Mouse (Mus musculus): ENCODE results near the gene Kcnab3.
"Not testable (repeated sequence)": the region's sequence is repeated elsewhere in the genome, so short reads cannot be mapped to it uniquely, and the experiment has no call there.

Gene Kcnab3

DNA sequence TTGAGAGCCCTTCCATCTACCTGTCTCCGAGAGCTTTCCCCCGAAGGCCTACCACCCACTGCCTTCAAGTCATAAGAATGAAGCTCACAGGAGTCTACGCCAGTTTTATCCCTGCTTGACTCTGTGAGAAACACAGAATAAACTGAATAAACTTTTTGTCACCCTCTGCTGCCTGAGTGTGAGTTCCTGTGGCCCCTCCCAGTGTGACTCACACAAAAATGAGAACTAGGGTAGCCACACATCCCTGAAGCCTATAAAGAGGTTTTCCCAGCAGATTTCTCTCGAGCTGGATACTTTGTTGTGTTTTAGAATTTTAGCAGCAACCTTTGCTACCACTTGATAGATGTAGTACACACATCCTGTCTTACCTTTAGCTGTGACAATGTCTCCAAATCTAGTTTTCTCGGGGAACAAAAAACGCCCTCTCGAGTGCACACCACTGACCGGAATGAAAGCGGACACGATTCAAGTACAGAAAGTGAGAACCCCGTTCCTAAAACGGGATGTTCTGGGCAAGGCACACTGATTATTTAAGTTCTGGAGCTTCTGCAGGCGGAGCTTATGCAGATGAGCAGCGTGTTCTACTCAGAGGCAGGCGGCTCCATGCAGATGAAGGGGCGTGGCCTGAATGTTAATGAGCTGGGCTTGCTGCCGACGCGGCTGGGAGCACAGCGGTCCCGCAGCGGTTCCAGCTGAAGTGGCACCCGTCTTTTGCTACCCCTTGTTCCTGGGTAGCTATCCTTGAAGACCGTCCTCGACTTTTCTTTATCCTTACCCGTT lies at the start of gene Kcnab3:
Kcnab3 (plus strand) TSS at position 631 of the 780 bp plus-strand sequence.
- DNase-seq (ENCODE audit: low read depth), result peak; percentile 91

DNA sequence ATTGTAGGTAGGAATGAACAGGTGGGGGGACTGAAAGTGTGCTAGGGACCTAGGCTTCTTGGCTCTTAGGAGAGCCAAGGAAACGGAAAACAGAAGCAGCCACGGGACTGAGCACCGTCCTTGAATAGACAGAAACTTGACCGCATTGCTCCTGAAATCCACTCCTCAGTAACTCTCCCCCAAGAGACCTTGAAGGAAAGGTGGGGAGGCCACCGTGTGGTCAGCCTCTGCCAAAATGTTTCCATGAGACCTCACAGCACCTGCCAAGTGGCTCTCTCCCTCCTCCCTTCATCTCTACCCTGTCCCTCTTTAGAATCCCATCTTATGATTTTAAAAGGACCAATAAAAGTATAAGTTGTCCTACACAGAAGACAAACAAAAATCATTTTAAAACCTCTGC lies 48.8 kb upstream of the Kcnab3 start:
- no peak for DNase-seq (ENCODE audit: low read depth)

DNA sequence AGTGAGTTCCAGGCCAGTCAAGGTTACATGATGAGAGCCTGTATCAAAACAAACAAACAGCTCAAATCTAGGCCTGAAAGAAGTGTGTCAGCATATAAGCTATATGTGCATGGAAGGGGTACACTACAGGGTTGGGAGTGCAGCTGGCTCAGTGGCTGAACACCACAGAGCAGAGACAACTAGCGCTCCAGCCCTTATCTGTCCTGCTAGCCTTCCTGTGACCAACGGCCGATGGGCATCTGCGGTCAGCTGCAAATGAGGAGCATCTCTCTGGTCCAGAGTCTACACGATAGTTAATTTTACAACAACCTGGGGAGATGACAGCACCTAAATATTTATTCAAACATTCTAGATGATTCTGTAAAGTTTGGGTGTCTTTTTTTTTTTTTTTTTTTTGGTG lies 34.9 kb upstream of the Kcnab3 start:
- no peak for DNase-seq (ENCODE audit: low read depth)

DNA sequence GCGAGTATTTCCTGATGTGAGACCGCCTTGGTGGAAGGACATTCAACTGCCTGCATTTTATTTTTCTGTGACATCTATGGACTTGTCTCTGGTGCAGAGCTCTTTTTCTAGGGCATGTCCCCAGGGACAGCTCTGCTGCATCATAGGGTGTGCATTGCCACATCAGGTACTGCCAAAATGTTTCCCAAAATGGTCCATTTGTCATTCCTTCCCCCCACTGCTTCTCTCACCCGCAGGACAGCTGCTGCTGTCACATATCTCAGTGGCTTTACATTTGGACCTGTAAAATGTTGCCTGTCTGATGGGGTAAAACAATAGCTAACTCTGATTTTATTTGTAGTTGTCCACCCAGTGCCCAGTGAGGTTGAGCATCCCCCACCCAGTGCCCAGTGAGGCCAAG lies 30.8 kb upstream of the Kcnab3 start:
- DNase-seq (ENCODE audit: low read depth), result no peak

DNA sequence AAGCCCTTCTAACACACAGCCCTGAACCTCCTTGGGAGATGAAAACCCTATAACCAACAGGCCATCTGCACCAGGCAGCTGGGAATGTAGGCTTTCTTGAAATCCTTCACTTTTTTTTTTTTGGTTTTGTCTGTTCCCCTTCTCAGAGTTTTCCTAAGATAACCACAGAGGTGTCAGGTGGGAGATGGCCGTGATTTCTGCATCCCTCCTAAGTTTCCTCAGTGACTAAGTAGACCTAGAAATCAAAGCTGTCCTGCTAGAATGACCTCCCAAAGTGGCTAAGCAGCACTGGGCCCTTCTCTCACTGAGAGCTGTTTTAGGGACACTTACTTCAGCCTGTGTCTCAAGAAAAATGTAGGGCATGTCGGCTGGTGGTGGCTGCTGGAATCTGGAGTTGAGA lies 28.3 kb upstream of the Kcnab3 start:
- no peak for DNase-seq (ENCODE audit: low read depth)

DNA sequence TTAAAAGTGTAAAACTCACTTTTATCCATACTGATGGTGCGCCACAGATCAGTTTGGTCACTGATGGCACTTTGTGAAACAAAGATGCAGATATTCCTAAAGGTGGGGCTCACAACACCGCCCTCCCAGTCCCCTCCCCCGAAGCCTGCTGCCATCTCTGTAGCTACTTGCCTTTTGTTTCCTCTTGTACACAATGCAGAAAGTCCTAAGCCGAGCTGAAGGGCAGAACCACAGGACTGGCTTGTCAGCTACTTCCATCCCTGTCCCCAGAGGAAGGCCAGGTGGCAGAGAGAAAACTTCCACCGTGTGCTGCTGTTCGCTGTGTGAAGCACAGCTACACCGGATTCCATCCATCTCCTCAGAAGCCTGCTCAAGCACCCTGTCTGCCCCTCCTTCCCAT lies 27.8 kb upstream of the Kcnab3 start:
- no peak for DNase-seq (ENCODE audit: low read depth)

DNA sequence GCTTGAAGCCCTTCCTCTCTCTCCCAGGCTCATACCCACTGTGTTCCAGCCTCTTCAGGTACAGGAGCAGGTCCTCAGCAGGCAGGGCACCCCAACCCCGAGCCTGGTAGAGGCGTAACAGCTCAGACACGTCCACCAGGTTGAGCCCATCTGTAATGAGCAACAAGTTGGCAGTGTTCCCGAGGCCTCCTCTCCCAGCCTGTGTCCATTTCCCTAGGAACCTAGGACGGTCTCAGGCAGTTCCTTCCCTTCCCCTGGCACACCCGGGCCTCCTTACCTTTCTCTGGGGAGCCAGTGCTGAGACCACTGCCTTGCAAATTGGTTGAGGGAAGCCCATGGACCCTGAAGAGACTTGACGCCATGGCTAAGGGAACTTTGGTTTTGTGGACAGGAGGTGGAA lies 23.2 kb upstream of the Kcnab3 start:
- no peak for DNase-seq (ENCODE audit: low read depth)

DNA sequence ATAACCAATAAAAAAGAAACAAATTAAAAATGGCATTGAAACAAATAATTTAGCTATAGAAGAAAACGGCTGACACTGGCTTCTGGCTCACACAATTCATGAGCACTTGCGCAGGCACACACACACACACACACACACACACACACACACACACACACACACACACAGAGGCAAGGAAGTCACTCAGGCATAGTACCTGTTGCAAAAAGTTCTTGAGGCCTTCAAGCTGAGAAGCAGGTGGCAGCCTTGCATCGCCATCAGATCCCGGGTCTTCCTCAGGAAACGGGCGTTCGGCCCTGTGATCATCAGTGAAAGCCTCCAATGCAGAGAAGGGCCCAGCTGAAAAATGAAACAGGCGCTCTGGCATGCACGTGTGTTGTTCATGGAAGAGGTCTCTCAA lies 20.8 kb upstream of the Kcnab3 start:
- no peak for DNase-seq (ENCODE audit: low read depth)

DNA sequence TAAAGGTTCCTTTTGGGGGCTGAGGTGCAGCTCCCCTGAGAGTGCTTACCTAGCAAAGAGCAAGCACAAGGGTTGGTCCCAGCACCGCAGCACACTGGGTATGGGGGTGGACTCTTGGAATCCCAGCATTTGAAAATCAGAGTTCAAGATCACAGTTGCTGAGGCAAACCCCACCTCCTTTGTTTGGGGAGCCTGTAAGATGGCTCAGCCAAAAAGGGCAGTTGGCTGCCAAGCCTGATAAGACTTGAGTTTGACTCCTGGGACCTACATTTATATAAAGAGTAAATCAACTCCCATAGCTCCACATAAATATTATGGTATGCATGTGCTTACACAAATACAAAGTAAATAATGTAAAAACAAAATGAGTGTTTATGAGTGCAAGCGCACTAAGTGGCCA lies 20.0 kb upstream of the Kcnab3 start:
- no peak for DNase-seq (ENCODE audit: low read depth)

DNA sequence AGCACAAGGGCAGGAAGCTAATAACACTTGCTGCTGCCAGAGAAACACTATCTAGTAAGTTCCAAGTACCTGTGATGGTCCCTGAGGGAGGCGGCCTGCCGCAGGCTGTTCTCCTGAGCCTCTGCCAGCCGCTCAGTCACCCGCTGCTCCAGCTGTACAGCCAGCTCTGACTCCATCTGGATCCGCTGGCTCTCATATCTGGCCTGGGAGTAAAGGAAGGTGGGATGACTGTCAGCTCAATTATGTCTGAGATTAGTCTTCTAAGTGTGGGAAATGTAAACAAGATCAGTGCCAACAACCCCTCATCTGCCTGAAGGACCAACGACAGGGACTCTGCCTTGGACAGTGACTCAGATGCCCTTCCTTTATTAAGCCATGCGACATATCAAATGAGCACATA lies 14.8 kb upstream of the Kcnab3 start:
- no peak for DNase-seq (ENCODE audit: low read depth)

DNA sequence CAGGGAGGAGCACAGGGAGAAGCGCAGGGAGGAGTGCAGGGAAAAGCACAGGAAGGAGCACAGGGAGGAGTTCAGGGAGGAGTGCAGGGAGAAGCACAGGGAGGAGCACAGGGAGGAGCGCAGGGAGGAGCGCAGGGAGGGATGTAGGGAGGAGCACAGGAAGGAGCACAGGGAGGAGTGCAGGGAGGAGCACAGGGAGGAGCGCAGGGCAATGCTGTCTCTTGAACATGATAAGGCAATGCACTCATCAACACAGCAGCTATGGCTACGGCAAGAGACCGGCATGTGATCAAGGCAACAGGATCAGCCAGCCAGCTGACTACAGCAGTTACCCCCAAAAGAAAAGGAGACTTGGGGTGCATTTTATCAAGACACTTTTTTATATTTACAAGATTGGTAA lies 9.7 kb upstream of the Kcnab3 start:
- DNase-seq (ENCODE audit: low read depth), result no peak

DNA sequence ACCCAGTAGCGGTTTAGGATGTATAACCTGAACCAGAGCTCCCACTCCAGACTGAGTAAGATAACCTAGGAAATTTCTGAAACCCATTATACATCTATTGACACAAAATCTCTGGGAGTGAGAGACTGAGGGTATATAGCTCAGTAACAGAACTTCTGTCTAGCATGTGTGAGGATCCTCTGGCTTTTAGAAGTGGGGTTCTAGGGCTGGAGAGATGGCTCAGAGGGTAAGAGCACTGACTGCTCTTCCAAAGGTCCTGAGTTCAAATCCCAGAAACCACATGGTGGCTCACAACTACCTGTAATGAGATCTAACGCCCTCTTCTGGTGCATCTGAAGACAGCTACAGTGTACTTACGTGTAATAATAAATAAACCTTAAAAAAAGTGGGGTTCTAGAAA lies 8.1 kb upstream of the Kcnab3 start:
- not testable (repeated sequence) for DNase-seq (ENCODE audit: low read depth)

DNA sequence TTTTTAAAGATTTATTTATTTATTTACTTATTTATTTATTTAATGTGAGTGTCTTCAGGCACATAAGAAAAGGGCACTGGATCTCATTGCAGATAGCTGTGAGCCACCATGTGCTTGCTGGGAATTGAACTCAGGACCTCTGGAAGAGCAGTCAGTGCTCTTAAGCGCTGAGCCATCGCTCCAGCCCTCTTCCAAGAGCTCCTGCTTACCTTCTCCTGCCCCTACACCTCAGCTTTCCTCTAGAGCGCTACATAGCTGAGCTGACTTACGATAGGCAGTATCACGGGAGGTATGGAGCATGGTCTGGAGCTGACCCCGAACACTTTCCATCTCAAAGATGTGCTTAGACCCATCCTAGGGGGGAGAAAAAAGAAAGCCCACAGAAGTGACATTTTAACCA lies 4.5 kb upstream of the Kcnab3 start:
- no peak for DNase-seq (ENCODE audit: low read depth)

DNA sequence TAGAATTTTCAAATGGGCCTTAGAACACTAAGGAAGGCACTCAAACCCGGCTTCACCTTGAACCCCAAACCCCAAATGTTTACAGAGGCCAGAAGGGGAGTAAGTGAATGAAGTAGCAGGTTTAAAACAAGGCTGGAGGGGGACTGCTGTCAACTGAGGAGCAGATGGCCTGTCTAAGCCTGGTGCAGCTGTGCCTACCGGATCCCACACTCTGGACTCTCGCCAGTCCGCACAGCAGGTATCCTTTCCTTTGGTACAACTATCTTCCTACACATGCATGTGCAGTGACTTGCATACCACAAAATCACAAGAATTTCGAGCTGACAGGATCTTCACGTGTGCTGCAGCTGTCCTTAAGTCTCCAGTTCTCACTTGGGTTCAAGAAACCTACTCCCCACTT lies 4.0 kb upstream of the Kcnab3 start:
- DNase-seq (ENCODE audit: low read depth), result no peak

DNA sequence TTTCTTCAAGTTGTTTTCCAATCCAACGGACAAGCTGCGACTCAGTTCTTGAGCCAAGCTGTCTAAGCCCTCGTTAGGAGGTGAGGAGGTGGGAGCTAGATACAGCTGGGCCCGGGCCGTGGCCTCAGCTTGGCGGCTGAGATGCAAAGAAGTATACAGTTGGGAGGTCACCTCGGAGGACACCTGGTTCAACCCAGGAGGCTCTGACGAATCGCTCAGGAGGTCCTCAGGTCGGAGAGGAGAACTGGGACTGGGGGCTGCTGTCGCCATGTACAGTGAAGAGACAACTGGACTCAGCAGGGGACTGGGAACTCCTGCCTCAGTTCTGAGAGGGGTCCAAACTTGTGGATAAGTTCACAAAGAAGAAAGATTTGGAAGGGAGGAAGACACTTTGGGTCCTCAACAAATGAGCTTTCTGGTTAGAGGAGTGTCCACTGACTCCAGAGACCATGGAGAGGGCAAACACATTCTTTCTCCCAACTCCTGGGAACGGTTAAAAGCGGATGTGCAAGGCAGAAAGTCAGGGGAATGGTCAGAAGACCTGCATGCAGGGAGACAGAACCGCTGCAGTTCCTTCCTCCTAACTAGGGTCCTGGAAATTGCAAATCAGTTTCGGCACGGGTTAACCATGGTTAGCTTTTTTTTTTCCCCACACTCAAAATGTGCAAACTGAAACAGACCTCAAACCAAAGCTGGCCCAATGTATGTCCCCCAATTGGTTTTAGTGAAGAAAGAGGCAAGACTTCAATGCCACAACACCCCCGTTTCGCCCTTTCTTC lies 3.2 kb upstream of the Kcnab3 start:
- DNase-seq (ENCODE audit: low read depth), result no peak

DNA sequence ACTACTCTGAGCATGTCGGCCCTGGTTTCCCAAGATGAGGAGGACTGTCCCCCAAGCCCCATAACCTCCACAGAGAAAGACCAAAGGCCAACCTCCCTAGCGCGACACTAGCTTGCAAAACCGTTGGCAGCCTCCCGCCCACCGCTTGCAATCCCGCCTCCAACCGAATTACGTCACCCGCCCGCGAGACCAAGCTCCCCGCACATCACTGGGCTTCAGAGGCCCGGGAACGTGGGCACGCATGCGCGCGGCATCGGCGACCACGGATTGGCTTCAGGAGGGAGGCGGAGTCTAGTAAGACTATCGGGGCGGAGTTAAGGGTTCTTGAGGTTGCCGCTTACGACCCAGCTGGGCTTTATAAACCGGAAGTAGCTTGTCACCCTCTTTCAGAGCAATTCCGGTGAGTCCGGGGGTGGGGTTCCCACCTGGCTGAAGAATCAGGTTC lies 2.4 kb upstream of the Kcnab3 start, which contains the start of the genes Cntrob and Trappc1:
Cntrob (minus strand) TSS at position 109 of the 445 bp plus-strand sequence.
Trappc1 (plus strand) TSS at position 314 of the 445 bp plus-strand sequence.
- peak; percentile 97 for DNase-seq (ENCODE audit: low read depth)

DNA sequence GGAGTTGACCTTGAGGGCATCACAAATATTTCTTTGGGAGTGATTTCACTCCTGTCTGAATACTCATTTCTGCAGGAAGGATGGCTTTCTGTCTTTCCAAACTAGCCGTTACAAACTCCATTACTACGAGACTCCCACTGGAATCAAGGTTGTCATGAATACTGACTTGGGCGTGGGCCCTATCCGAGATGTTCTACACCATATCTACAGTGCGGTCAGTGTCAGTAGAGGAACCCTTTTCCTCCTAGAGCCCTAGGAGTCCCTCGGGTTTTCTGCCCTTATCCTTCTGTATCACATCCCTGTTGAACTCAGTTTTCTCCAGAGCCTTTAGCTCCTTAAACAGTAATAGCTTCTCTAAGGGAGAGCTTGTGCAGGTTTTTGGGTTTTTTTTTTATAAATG lies 1.3 kb upstream of the Kcnab3 start:
- no peak for DNase-seq (ENCODE audit: low read depth)

DNA sequence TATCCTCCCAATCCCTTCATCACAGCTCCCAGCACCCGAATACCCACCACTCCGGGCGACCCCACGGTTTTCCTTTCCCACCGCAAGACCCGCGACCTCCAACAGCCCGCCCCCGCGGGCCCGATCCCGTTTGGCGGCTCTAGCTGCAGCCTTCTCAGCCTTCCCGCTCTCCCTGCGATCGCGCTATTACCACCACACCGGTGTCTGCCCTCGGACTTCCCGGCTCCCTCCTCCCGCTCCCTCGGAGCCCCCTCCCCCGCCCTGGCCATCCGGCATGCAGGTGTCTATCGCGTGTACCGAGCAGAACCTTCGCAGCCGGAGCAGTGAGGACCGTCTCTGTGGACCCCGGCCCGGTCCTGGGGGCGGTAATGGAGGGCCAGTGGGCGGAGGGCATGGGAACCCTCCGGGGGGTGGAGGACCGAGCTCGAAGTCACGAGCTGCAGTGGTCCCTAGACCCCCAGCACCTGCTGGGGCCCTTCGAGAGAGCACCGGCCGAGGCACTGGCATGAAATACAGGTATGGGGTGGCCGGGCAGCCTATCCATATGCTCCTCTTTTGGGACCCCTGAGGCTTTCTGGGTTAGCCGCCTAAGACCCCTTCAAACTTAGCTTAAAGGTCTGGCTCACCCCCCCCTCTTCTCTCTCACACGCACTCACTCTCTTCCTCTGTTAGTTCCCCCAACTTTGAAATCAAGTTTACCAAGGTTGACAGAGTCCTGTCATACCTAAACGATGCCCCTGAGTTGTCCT lies 524 bp downstream of the Kcnab3 start:
- no peak for DNase-seq (ENCODE audit: low read depth)

DNA sequence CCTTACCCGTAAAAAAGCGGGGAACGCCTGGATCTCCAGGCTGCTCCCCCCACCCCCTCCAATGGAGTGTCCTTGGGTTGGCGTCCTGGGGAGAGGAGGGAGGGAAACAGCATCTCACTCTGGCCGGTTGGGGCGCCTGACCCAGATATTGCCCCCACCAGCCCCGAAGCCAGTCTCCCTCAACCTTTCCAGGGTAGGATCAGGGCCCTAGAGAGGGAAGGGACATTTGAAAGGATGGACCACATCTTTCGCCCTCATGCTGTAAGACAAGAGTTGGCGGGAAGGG lies 1.0 kb downstream of the Kcnab3 start:
- no peak for DNase-seq (ENCODE audit: low read depth)

DNA sequence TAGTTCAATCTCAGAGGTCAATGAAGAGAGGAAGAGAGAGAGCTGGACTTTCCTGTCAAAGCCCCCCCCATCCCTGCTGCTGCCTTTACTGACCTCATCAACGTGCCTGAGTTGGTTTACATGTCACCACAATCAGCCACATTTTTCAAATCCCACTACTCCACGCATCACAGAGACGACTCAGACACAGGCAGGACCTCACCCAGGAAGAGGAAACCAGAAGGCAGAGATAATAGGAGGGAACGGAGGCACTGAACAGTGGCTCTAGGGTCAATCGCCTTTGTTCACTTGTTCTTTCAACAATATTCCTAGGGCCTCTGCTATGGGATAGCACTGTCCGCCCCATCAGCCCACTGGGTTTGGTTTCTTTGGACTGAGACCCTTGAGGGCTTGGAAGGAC lies 1.6 kb downstream of the Kcnab3 start:
- DNase-seq (ENCODE audit: low read depth), result no peak

DNA sequence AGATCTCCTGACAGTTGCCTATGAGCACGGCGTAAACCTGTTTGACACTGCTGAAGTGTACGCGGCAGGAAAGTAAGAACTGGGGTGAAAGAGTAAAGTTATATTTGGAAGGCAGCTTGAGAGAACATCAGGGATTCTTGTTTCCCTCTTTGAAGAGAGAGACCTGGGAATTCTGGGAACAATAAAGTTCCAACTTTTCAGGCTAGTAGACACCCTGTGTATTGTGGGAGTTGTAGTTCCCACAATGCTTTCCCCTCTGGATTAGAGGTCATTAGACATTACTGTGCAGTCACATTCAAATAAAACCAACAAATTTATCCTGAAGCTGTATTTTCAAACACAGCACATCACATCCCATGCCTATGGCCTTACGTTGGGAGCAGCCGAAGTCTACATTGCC lies 2.5 kb downstream of the Kcnab3 start:
- DNase-seq (ENCODE audit: low read depth), result no peak

DNA sequence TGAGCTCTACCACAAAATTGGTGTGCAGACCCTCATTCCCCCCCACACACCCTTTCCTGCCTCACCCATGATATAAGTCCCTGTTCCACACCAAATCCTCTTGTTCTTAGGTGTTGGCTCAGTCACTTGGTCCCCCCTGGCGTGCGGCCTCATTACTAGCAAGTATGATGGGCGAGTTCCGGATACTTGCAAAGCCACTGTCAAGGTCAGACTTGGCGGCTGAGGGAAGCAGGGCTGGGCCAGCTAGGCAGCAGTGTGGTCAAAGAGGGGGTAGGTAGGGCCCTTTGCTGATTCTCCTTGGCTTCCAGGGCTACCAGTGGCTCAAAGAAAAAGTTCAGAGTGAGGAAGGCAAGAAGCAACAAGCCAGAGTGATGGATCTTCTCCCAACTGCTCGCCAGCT lies 5.1 kb downstream of the Kcnab3 start:
- no peak for DNase-seq (ENCODE audit: low read depth)

DNA sequence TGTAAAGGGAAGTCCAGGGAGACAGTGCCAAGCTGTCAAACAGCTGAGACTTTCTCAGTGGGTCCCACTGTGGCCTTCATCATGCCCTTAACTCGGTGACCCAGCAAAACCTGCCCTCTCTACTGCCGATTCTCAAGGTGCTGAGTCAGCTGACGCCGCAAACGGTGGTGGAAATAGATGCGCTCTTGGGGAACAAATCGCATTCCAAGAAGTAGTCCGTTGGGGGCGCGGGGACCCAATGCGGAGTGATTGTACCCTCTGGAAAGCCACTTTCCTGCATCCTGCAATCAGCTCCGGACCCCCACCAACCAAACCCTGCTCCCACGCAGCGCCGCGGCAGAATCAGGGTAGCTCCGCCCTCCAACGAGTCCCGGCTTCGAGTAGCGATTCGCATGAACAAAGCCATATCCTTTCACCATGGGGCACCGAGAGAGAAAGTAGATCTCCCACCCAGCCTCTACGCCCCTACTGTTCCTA lies 5.9 kb downstream of the Kcnab3 start:
- DNase-seq (ENCODE audit: low read depth), result peak; percentile 38

All from c-Kit-positive CD71-positive TER-119-negative erythroid progenitor cells, embryonic 14.5 days (primary cell).